Comparison of ENCODE assay signal across 8 mouse cellular contexts in the genomic region with DNA sequence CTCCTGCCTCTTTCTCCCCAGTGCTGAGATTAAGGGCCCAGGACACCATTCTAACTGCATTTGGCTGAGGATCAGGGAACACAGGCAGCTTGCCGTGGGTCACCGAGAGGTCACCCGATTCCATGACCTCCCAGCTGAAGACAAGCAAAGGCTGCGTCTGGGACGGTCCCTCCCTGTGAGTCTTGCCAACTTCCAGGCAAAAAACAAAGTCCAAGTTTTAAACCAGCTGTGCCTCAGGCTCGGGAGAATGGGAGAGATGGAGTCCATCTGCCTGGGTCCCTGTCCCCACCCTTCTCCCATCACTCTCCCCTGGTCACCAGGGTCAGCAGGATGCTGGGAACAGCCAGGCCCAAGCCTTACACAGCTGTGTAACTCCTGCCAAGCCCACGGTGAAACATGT. TPM values are rescaled to one million over a fixed set of nuclear protein-coding genes. Genes with fewer than 3 reads are reported as not detected.
A peak's percentile ranks its signal among the peaks of the same experiment; 100 is the strongest.
DNase-seq lines count a peak whose midpoint lies in the region; ATAC-seq lines count a peak whose summit lies in the region.

No protein-coding gene starts in this region.

- WGBS in hindbrain, embryonic 10.5 days, result 33% methylated on average over 7 of the region's 7 CpGs
- WGBS in hindbrain, embryonic 12.5 days, result 33% methylated on average over 7 of the region's 7 CpGs

- H3K4me1 ChIP-seq in hindbrain, embryonic 10.5 days (replicated peaks), result peaks cover 52% of the 10 kb centered on the region
- peaks cover 47% of the 10 kb centered on the region for H3K4me1 ChIP-seq in hindbrain, embryonic 12.5 days

- no peak overlapping the region for H3K4me2 ChIP-seq in hindbrain, embryonic 12.5 days (replicated peaks)

- no peaks in the 10 kb centered on the region for H3K27me3 ChIP-seq in hindbrain, embryonic 10.5 days (ENCODE audit: insufficient read depth, poor library complexity, severe bottlenecking)
- H3K27me3 ChIP-seq in hindbrain, embryonic 12.5 days, result no peaks in the 10 kb centered on the region

- H3K27ac ChIP-seq in hindbrain, embryonic 10.5 days, result peak overlapping the region; percentile 36
- no peak overlapping the region for H3K27ac ChIP-seq in hindbrain, embryonic 12.5 days

- H3K9ac ChIP-seq in hindbrain, embryonic 12.5 days, result no peak overlapping the region

- no peak for DNase-seq in hindbrain, embryonic 10.5 days (ENCODE audit: low spot score)
- peak; percentile 54 for DNase-seq in gastrocnemius, postnatal 10 days
- peak; percentile 77 for DNase-seq in kidney, adult 18-20 months
- peak; percentile 79 to 94 for DNase-seq in lung, postnatal 4 days
- no peak for DNase-seq in natural killer cell, adult 2 months (ENCODE audit: low spot score in 2 of 2)
- DNase-seq in spleen, adult 12 weeks (ENCODE audit: low spot score), result no peak
- DNase-seq in cerebellum, adult 11-12 months, result no peak

- H3K4me3 ChIP-seq in hindbrain, embryonic 10.5 days, result no peak overlapping the region
- no peak overlapping the region for H3K4me3 ChIP-seq in hindbrain, embryonic 12.5 days

- peaks cover 33% of the 10 kb centered on the region for H3K36me3 ChIP-seq in hindbrain, embryonic 10.5 days
- peaks cover 15% of the 10 kb centered on the region for H3K36me3 ChIP-seq in hindbrain, embryonic 12.5 days

- H3K9me3 ChIP-seq in hindbrain, embryonic 10.5 days, result peaks cover 3% of the 10 kb centered on the region; the same call in 1 of the 2 replicates
- no peaks in the 10 kb centered on the region for H3K9me3 ChIP-seq in hindbrain, embryonic 12.5 days (replicated peaks)

- ATAC-seq in hindbrain, embryonic 12.5 days (ENCODE audit: low FRiP score), result no peak

RNA-seq across cellular contexts. Expression of a gene that starts 10.6 kb away (rescaled TPM):
- 6.0 and 8.1 TPM in 2 replicates for polyA plus RNA-seq in hindbrain, embryonic 10.5 days (2016; fragmentation: Nextera tagmentation; extraction: Ambion mirVana)
- polyA plus RNA-seq in hindbrain, embryonic 12.5 days (2016; fragmentation: Nextera tagmentation; extraction: Ambion mirVana), result 12.6 and 13.0 TPM in 2 replicates
- 10 to 100 TPM; 10.1 to 12.8 TPM for total RNA-seq in gastrocnemius, postnatal 10 days (2021)

RNA-seq across cellular contexts. Expression of a gene that starts 18.3 kb away (rescaled TPM):
- polyA plus RNA-seq in hindbrain, embryonic 10.5 days (2016; fragmentation: Nextera tagmentation; extraction: Ambion mirVana), result 0.09 and 0.12 TPM in 2 replicates
- polyA plus RNA-seq in hindbrain, embryonic 12.5 days (2016; fragmentation: Nextera tagmentation; extraction: Ambion mirVana), result 0.18 and 0.23 TPM in 2 replicates
- total RNA-seq in gastrocnemius, postnatal 10 days (2021), result under 1 TPM; 0.14 to 0.16 TPM

RNA-seq across cellular contexts. Expression of a gene that starts 39.5 kb away (rescaled TPM):
- 366 and 403 TPM in 2 replicates for polyA plus RNA-seq in hindbrain, embryonic 10.5 days (2016; fragmentation: Nextera tagmentation; extraction: Ambion mirVana)
- 226 and 228 TPM in 2 replicates for polyA plus RNA-seq in hindbrain, embryonic 12.5 days (2016; fragmentation: Nextera tagmentation; extraction: Ambion mirVana)
- 10 to 100 TPM; 18.8 to 25.7 TPM for total RNA-seq in gastrocnemius, postnatal 10 days (2021)

Comparison
In these comparisons a context has a peak if more than half of its experiments do, and no peak if none do; other contexts are left out.
1. DNase-seq: peak in gastrocnemius, postnatal 10 days (single experiment), kidney, adult 18-20 months (single experiment) and lung, postnatal 4 days (2 of 2); none in hindbrain, embryonic 10.5 days (single experiment), natural killer cell, adult 2 months (0 of 2), spleen, adult 12 weeks (single experiment) and cerebellum, adult 11-12 months (single experiment).